Mouse (Mus musculus): Measurements from ENCODE around the gene Tat. TPM values are rescaled to one million over a fixed set of nuclear protein-coding genes. Genes with fewer than 3 reads are reported as not detected.

Gene Tat
- polyA plus RNA-seq, 1 experiment from 2014 or later, result 0.25 TPM

- WGBS, result 87% methylated on average over 8 of the region's 8 CpGs
- Histone ChIP-seq H3K4me3 (ENCODE audit: low read depth, low read length) (no peak overlapping the region), H3K27ac (ENCODE audit: low read length) (no peak overlapping the region), H3K9me3 (ENCODE audit: low read length) (no peaks in the 10 kb centered on the region), H3K9ac (replicated peaks; ENCODE audit: low read depth) (no peak overlapping the region), H3K36me3 (ENCODE audit: insufficient read depth, low read length) (no peaks in the 10 kb centered on the region), H3K4me2 (replicated peaks; ENCODE audit: low read depth, low read length) (no peak overlapping the region), H3K27me3 (replicated peaks; ENCODE audit: insufficient read depth, low read length) (no peaks in the 10 kb centered on the region), H3K4me1 (ENCODE audit: insufficient read depth, low read depth, low read length) (no peaks in the 10 kb centered on the region)
- ATAC-seq (no peak), DNase-seq (ENCODE audit: low spot score) (no peak)
- TF ChIP-seq CTCF (IDR thresholded peaks at IDR 0.05) (0 out of 2 replicates have a peak, but pooled peaks have one; percentile 16), EP300 (IDR thresholded peaks at IDR 0.05) (no peak)
These were observed 1.1 kb upstream of the Tat start for GRCm38 (mm10) chr8:109989151-109989550.

- TF ChIP-seq CTCF (IDR thresholded peaks at IDR 0.05), result no peak
- no peak for TF ChIP-seq EP300 (IDR thresholded peaks at IDR 0.05)
- Histone ChIP-seq H3K9me3 (ENCODE audit: low read length) (no peaks in the 10 kb centered on the region), H3K9ac (replicated peaks; ENCODE audit: low read depth) (no peak overlapping the region), H3K27me3 (replicated peaks; ENCODE audit: insufficient read depth, low read length) (no peaks in the 10 kb centered on the region), H3K36me3 (ENCODE audit: insufficient read depth, low read length) (no peaks in the 10 kb centered on the region), H3K4me3 (ENCODE audit: low read depth, low read length) (no peak overlapping the region), H3K4me2 (replicated peaks; ENCODE audit: low read depth, low read length) (no peak overlapping the region), H3K27ac (ENCODE audit: low read length) (no peak overlapping the region), H3K4me1 (ENCODE audit: insufficient read depth, low read depth, low read length) (no peaks in the 10 kb centered on the region)
- no peak for DNase-seq (ENCODE audit: low spot score)
- 72% methylated on average over 5 of the region's 5 CpGs for WGBS
- no peak for ATAC-seq
These were observed 1.9 kb downstream of the Tat start for GRCm38 (mm10) chr8:109992166-109992565.

- Histone ChIP-seq H3K27ac (ENCODE audit: low read length) (no peak overlapping the region), H3K4me2 (replicated peaks; ENCODE audit: low read depth, low read length) (no peak overlapping the region), H3K4me1 (ENCODE audit: insufficient read depth, low read depth, low read length) (no peaks in the 10 kb centered on the region), H3K9ac (replicated peaks; ENCODE audit: low read depth) (no peak overlapping the region), H3K4me3 (ENCODE audit: low read depth, low read length) (no peak overlapping the region), H3K36me3 (ENCODE audit: insufficient read depth, low read length) (no peaks in the 10 kb centered on the region), H3K9me3 (ENCODE audit: low read length) (no peaks in the 10 kb centered on the region), H3K27me3 (replicated peaks; ENCODE audit: insufficient read depth, low read length) (no peaks in the 10 kb centered on the region)
- no peak for ATAC-seq
- DNase-seq (ENCODE audit: low spot score), result no peak
- 56% methylated on average over 1 of the region's 1 CpGs for WGBS
- TF ChIP-seq CTCF (IDR thresholded peaks at IDR 0.05), result no peak
- no peak for TF ChIP-seq EP300 (IDR thresholded peaks at IDR 0.05)
These were observed 2.7 kb downstream of the Tat start for GRCm38 (mm10) chr8:109992951-109993350.

GRCm38 (mm10) chr8:109997381-109997780 is 7.1 kb downstream of the Tat start:
- 88% methylated on average over 9 of the region's 9 CpGs for WGBS
- Histone ChIP-seq H3K27me3 (replicated peaks; ENCODE audit: insufficient read depth, low read length) (no peaks in the 10 kb centered on the region), H3K4me1 (ENCODE audit: insufficient read depth, low read depth, low read length) (no peaks in the 10 kb centered on the region), H3K9me3 (ENCODE audit: low read length) (no peaks in the 10 kb centered on the region), H3K36me3 (ENCODE audit: insufficient read depth, low read length) (no peaks in the 10 kb centered on the region), H3K4me2 (replicated peaks; ENCODE audit: low read depth, low read length) (no peak overlapping the region), H3K27ac (ENCODE audit: low read length) (no peak overlapping the region), H3K9ac (replicated peaks; ENCODE audit: low read depth) (no peak overlapping the region), H3K4me3 (ENCODE audit: low read depth, low read length) (no peak overlapping the region)
- ATAC-seq (no peak), DNase-seq (ENCODE audit: low spot score) (no peak)
- TF ChIP-seq CTCF (IDR thresholded peaks at IDR 0.05), result no peak
- no peak for TF ChIP-seq EP300 (IDR thresholded peaks at IDR 0.05)

- Histone ChIP-seq H3K4me3 (ENCODE audit: low read depth, low read length) (no peak overlapping the region), H3K9ac (replicated peaks; ENCODE audit: low read depth) (no peak overlapping the region), H3K27ac (ENCODE audit: low read length) (no peak overlapping the region), H3K9me3 (ENCODE audit: low read length) (no peaks in the 10 kb centered on the region), H3K4me1 (ENCODE audit: insufficient read depth, low read depth, low read length) (no peaks in the 10 kb centered on the region), H3K36me3 (ENCODE audit: insufficient read depth, low read length) (no peaks in the 10 kb centered on the region), H3K4me2 (replicated peaks; ENCODE audit: low read depth, low read length) (no peak overlapping the region), H3K27me3 (replicated peaks; ENCODE audit: insufficient read depth, low read length) (no peaks in the 10 kb centered on the region)
- no peak for DNase-seq (ENCODE audit: low spot score)
- no peak for TF ChIP-seq EP300 (IDR thresholded peaks at IDR 0.05)
- no peak for TF ChIP-seq CTCF (IDR thresholded peaks at IDR 0.05)
- 77% methylated on average over 7 of the region's 7 CpGs for WGBS
- ATAC-seq, result no peak
These were observed 7.8 kb downstream of the Tat start for GRCm38 (mm10) chr8:109998066-109998465.

GRCm38 (mm10) chr8:109999974-110000373 is 9.7 kb downstream of the Tat start:
- DNase-seq (ENCODE audit: low spot score) (no peak), ATAC-seq (no peak)
- no peaks in the 10 kb centered on the region for H3K9me3 ChIP-seq (ENCODE audit: low read length)
- no peaks in the 10 kb centered on the region for H3K36me3 ChIP-seq (ENCODE audit: insufficient read depth, low read length)
- H3K4me2 ChIP-seq (replicated peaks; ENCODE audit: low read depth, low read length), result no peak overlapping the region
- H3K27me3 ChIP-seq (replicated peaks; ENCODE audit: insufficient read depth, low read length), result no peaks in the 10 kb centered on the region
- no peak for TF ChIP-seq CTCF (IDR thresholded peaks at IDR 0.05)
- TF ChIP-seq EP300 (IDR thresholded peaks at IDR 0.05), result no peak
- no peak overlapping the region for H3K27ac ChIP-seq (ENCODE audit: low read length)
- no peaks in the 10 kb centered on the region for H3K4me1 ChIP-seq (ENCODE audit: insufficient read depth, low read depth, low read length)
- 74% methylated on average over 10 of the region's 10 CpGs for WGBS
- H3K9ac ChIP-seq (replicated peaks; ENCODE audit: low read depth), result no peak overlapping the region
- H3K4me3 ChIP-seq (ENCODE audit: low read depth, low read length), result no peak overlapping the region

- Histone ChIP-seq H3K4me2 (replicated peaks; ENCODE audit: low read depth, low read length) (no peak overlapping the region), H3K4me1 (ENCODE audit: insufficient read depth, low read depth, low read length) (no peaks in the 10 kb centered on the region), H3K9me3 (ENCODE audit: low read length) (no peaks in the 10 kb centered on the region), H3K27me3 (replicated peaks; ENCODE audit: insufficient read depth, low read length) (no peaks in the 10 kb centered on the region), H3K27ac (ENCODE audit: low read length) (no peak overlapping the region), H3K9ac (replicated peaks; ENCODE audit: low read depth) (no peak overlapping the region), H3K36me3 (ENCODE audit: insufficient read depth, low read length) (no peaks in the 10 kb centered on the region), H3K4me3 (ENCODE audit: low read depth, low read length) (no peak overlapping the region)
- TF ChIP-seq CTCF (IDR thresholded peaks at IDR 0.05) (peak; percentile 65), EP300 (IDR thresholded peaks at IDR 0.05) (no peak)
- 41% methylated on average over 9 of the region's 9 CpGs for WGBS
- ATAC-seq (no peak), DNase-seq (ENCODE audit: low spot score) (peak; percentile 24)
These were observed 12.7 kb downstream of the Tat start for GRCm38 (mm10) chr8:110002953-110003352.
